Mouse (Mus musculus) thymus, adult 2 months (tissue): Measurements from ENCODE around the gene Sdr42e1.

Experiments used
- CTCF ChIP-seq: fragments of 200-500 bp; IDR thresholded peaks from 2 replicates; pipeline ENCODE4 v1.5.1; 2012; ENCODE audit warnings: mild to moderate bottlenecking, control low read depth, low read length, moderate library complexity, borderline replicate concordance; ENCODE audit not compliant: control insufficient read depth, poor library complexity, insufficient read depth; ENCODE audit errors: extremely low read depth
- POLR2A ChIP-seq: fragments of 200-500 bp; IDR thresholded peaks from 2 replicates; pipeline ENCODE4 v1.6.1; 2012; ENCODE audit warnings: mild to moderate bottlenecking, low read length, control low read depth, moderate library complexity; ENCODE audit not compliant: control insufficient read depth, poor library complexity, insufficient read depth; ENCODE audit errors: extremely low read depth

DNA sequence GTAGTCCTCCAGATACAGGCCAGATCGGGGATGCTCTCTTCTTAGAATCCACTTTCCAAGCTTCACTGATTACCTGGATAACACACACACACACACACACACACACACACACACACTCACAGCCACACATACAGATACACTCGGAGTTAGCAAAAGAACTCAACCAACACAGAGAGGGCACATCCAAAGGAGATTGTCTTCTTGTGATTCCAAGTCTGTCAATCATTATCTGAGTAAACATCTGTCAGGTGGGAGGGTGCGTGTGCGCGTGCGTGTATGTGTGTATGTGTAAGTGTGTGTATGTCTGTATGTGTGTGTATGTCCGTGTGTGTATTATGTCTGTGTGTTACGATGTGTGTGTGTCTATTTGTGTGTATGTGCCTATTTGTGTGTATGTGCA, 27.8 kb upstream of the Sdr42e1 start:
- TF ChIP-seq POLR2A (no peak), CTCF (no peak)
